Mouse (Mus musculus): ENCODE results near the gene Gm8947. TPM values are rescaled to one million over a fixed set of nuclear protein-coding genes. Genes with fewer than 3 reads are reported as not detected.

Gene Gm8947
- 0.13 and 0.24 TPM in 2 replicates for polyA plus RNA-seq (2012; rRNA removed)

GRCm38 (mm10) chr1:151192075-151192474 is at the start of gene Gm8947:
Gene Gm8947 (plus strand): TSS chr1:151192376.

DNA sequence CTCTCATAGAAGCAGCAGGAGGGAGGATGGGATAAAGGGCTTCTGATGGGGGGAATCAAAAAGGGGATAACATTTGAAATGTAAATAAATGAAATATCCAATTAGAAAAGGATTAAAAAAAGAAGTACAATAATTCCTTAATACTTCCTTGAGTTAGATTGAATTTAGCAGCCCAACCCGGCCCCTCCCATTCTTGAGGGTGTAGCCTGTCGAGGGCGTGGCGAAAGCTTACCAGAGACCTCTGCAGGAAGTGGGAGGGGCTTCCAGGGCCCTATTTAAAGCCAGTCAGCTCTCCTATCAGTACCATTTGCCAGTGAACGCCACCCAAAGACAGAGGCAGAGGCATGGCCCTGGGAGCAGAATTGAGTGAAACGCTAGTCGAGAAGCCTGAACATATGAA is 9.9 kb upstream of the Gm8947 start, which contains the start of gene Gm47985:
TSS of gene Gm47985 (plus strand) at position 272 of the 400 bp plus-strand sequence.

DNA sequence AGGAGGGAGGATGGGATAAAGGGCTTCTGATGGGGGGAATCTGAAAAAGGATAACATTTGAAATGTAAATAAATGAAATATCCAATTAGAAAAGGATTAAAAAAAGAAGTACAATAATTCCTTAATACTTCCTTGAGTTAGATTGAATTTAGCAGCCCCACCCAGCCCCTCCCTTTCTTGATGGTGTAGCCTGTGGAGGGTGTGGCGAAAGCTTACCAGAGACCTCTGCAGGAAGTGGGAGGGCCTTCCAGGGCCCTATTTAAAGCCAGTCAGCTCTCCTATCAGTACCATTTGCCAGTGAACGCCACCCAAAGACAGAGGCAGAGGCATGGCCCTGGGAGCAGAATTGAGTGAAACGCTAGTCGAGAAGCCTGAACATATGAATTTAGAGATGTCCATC is 5.9 kb downstream of the Gm8947 start, which contains the start of gene Gm47995:
TSS of gene Gm47995 (plus strand) at position 329 of the 400 bp plus-strand sequence.

GRCm38 (mm10) chr1:151203818-151204217 is 11.6 kb downstream of the Gm8947 start, which contains the start of gene 3110040M04Rik:
Gene 3110040M04Rik (plus strand): TSS chr1:151204121.

DNA sequence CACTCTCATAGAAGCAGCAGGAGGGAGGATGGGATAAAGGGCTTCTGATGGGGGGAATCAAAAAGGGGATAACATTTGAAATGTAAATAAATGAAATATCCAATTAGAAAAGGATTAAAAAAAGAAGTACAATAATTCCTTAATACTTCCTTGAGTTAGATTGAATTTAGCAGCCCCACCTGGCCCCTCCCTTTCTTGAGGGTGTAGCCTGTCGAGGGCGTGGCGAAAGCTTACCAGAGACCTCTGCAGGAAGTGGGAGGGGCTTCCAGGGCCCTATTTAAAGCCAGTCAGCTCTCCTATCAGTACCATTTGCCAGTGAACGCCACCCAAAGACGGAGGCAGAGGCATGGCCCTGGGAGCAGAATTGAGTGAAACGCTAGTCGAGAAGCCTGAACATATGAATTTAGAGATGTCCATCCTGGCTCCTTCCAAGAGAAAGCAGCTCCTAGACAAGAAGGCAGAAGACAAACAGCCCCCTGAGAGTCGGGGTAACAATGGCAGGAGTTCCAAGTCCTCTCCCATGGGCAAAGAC is 17.7 kb downstream of the Gm8947 start, which contains the start of gene Gm47996:
TSS of gene Gm47996 (plus strand) at position 308 of the 532 bp plus-strand sequence.

Other genes starting within 250 kb of the Gm8947 start
- gene Hmcn1, start 198.9 kb upstream of the Gm8947 start, polyA plus RNA-seq (2012; rRNA removed): 2.2 and 5.2 TPM in 2 replicates
- 0.14 and 0.28 TPM in 2 replicates for gene Gm47985, start 9.8 kb upstream of the Gm8947 start, polyA plus RNA-seq (2012; rRNA removed)
- 0.35 and 0.45 TPM in 2 replicates for gene Gm47995, start 6.1 kb downstream of the Gm8947 start, polyA plus RNA-seq (2012; rRNA removed)
- gene 3110040M04Rik, start 11.7 kb downstream of the Gm8947 start, polyA plus RNA-seq (2012; rRNA removed): 0.61 TPM in 1 of 2 replicates, not detected in the other
- gene Gm47996, start 17.8 kb downstream of the Gm8947 start, polyA plus RNA-seq (2012; rRNA removed): not detected in 2 replicates
- 60.4 and 78.5 TPM in 2 replicates for gene Ivns1abp, start 152.1 kb downstream of the Gm8947 start, polyA plus RNA-seq (2012; rRNA removed)
- gene Swt1, start 236.1 kb downstream of the Gm8947 start, polyA plus RNA-seq (2012; rRNA removed): 2.6 and 4.2 TPM in 2 replicates
- 13.3 and 14.3 TPM in 2 replicates for gene Trmt1l, start 236.2 kb downstream of the Gm8947 start, polyA plus RNA-seq (2012; rRNA removed)

Data from colon, adult 2 months (tissue).